11 mouse cellular contexts compared by ENCODE assay signal in the genomic region with DNA sequence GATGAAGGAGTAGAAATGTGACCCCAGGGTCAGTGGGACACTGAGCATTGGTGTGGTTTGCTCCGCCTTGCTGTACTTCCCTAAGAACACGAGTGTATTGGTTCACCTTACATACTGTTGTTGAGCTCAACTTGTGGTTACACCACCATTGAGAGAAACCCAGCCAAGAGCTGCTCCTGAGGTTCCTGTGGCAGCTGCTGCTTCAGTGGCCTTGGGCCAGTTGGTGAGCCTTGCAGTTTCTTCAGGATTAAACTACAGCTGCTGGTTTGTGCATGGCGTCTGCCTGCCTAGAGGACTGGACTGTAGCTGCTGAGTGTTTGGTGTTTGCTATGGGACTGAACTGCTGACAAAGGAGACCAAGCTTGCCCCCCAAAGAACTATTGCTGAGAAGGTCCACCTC. TPM values are rescaled to one million over a fixed set of nuclear protein-coding genes. Genes with fewer than 3 reads are reported as not detected.
DNase-seq lines count a peak whose midpoint lies in the region; ATAC-seq and TF ChIP-seq lines count a peak whose summit lies in the region.
"Had no signal": no experiment of that assay in that cellular context is flagged by ENCODE, and none has a peak within 500 bp of the region (broad histone marks: within the 10 kb centered on the region; RNA-seq: fewer than 3 reads in every experiment).

No protein-coding gene starts in this region.

- no peak overlapping the region for H3K4me2 ChIP-seq in hindbrain, postnatal 0 days (ENCODE audit: low read depth, low read length)
- H3K4me2 ChIP-seq in hindbrain, embryonic 14.5 days (replicated peaks), result no peak overlapping the region
- no peak overlapping the region for H3K4me2 ChIP-seq in kidney, postnatal 0 days (ENCODE audit: low read length)

- peaks cover 2% of the 10 kb centered on the region; the same call in 1 of the 2 replicates for H3K36me3 ChIP-seq in hindbrain, postnatal 0 days (ENCODE audit: insufficient read depth, low read length)
- peaks cover 2% of the 10 kb centered on the region for H3K36me3 ChIP-seq in hindbrain, embryonic 14.5 days (replicated peaks; ENCODE audit: control insufficient read depth, insufficient read depth)
- H3K36me3 ChIP-seq in kidney, postnatal 0 days (ENCODE audit: insufficient read depth, low read length), result 0 out of 2 replicates have a peak, but pooled peaks cover under 1% of the 10 kb centered on the region

- peak; percentile 40 for DNase-seq in adrenal gland, postnatal 10 days
- DNase-seq in adrenal gland, postnatal 36 days, result no peak
- DNase-seq in hindbrain, postnatal 0 days (ENCODE audit: low spot score), result peak; percentile 18
- DNase-seq in hindbrain, embryonic 14.5 days (ENCODE audit: low spot score), result no peak
- DNase-seq in 3134 (ENCODE audit: extremely low read depth, insufficient read length, low spot score), result peak; percentile 30
- DNase-seq in kidney, postnatal 0 days (ENCODE audit: low spot score), result no peak
- no peak for DNase-seq in ovary, adult 18-20 months (ENCODE audit: low spot score)

- no peak overlapping the region for H3K9ac ChIP-seq in hindbrain, postnatal 0 days (replicated peaks; ENCODE audit: low read length)
- H3K9ac ChIP-seq in hindbrain, embryonic 14.5 days, result no peak overlapping the region
- no peak overlapping the region for H3K9ac ChIP-seq in kidney, postnatal 0 days (ENCODE audit: low read depth, low read length)

- peaks cover 15% of the 10 kb centered on the region for H3K4me1 ChIP-seq in hindbrain, postnatal 0 days (ENCODE audit: insufficient read depth, low read length)
- H3K4me1 ChIP-seq in hindbrain, embryonic 14.5 days (replicated peaks; ENCODE audit: control insufficient read depth, insufficient read depth, low read length), result peaks cover 19% of the 10 kb centered on the region
- H3K4me1 ChIP-seq in kidney, postnatal 0 days (replicated peaks; ENCODE audit: insufficient read depth, low read length), result peaks cover 16% of the 10 kb centered on the region

- no peak overlapping the region for H3K4me3 ChIP-seq in hindbrain, postnatal 0 days (ENCODE audit: low read length)
- no peak overlapping the region for H3K4me3 ChIP-seq in hindbrain, embryonic 14.5 days (replicated peaks; ENCODE audit: low read length)
- no peak overlapping the region for H3K4me3 ChIP-seq in kidney, postnatal 0 days (replicated peaks; ENCODE audit: low read depth, low read length)

- no peaks in the 10 kb centered on the region for H3K27me3 ChIP-seq in hindbrain, postnatal 0 days (ENCODE audit: insufficient read depth, low read length)
- H3K27me3 ChIP-seq in hindbrain, embryonic 14.5 days (ENCODE audit: control insufficient read depth, insufficient read depth, low read length), result no peaks in the 10 kb centered on the region
- H3K27me3 ChIP-seq in kidney, postnatal 0 days (ENCODE audit: insufficient read depth, low read length), result no peaks in the 10 kb centered on the region

- no peaks in the 10 kb centered on the region for H3K9me3 ChIP-seq in hindbrain, postnatal 0 days (ENCODE audit: low read length)
- H3K9me3 ChIP-seq in hindbrain, embryonic 14.5 days (ENCODE audit: control insufficient read depth, low read length), result no peaks in the 10 kb centered on the region
- H3K9me3 ChIP-seq in kidney, postnatal 0 days (replicated peaks; ENCODE audit: low read length), result no peaks in the 10 kb centered on the region

- H3K27ac ChIP-seq in hindbrain, postnatal 0 days, result no peak overlapping the region
- no peak overlapping the region for H3K27ac ChIP-seq in hindbrain, embryonic 14.5 days
- H3K27ac ChIP-seq in kidney, postnatal 0 days, result peak overlapping the region; percentile 88

- ATAC-seq in hindbrain, postnatal 0 days, result no peak
- no peak for ATAC-seq in hindbrain, embryonic 14.5 days (ENCODE audit: low FRiP score)
- no peak for ATAC-seq in kidney, postnatal 0 days (replicated peaks; ENCODE audit: low FRiP score, low read depth)
- no peak for ATAC-seq in monocyte, adult 5-6 weeks (replicated peaks; ENCODE audit: insufficient number of reproducible peaks, low FRiP score, low TSS enrichment, poor library complexity, severe bottlenecking)
- ATAC-seq: midbrain, embryonic 16.5 days had no signal

- WGBS in hindbrain, postnatal 0 days, result 82% methylated on average over 3 of the region's 3 CpGs
- 85% methylated on average over 3 of the region's 3 CpGs for WGBS in hindbrain, embryonic 14.5 days
- 58% methylated on average over 3 of the region's 3 CpGs for WGBS in kidney, postnatal 0 days

- TF ChIP-seq CTCF in hindbrain, postnatal 0 days (IDR thresholded peaks at IDR 0.05; ENCODE audit: low read depth), result no peak
- no peak for TF ChIP-seq CTCF in kidney, postnatal 0 days (IDR thresholded peaks at IDR 0.05; ENCODE audit: low read depth)

RNA-seq across cellular contexts. Expression of a gene that starts 1.1 kb away (rescaled TPM):
- total RNA-seq in adrenal gland, postnatal 10 days (2021), result 1 to 10 TPM; 6.3 to 6.8 TPM
- 1 to 10 TPM; 3.2 to 4.2 TPM for total RNA-seq in adrenal gland, postnatal 36 days (2021)
- total RNA-seq in hindbrain, postnatal 0 days (2014; rRNA removed), result 9.0 and 10.7 TPM in 2 replicates
- 3.8 and 4.0 TPM in 2 replicates for polyA plus RNA-seq in hindbrain, postnatal 0 days (2015; fragmentation: Nextera tagmentation; extraction: Ambion mirVana)
- 3.1 and 4.2 TPM in 2 replicates for polyA plus RNA-seq in hindbrain, embryonic 14.5 days (2014; fragmentation: Nextera tagmentation; extraction: Ambion mirVana)
- polyA plus RNA-seq in kidney, postnatal 0 days (2015; fragmentation: Nextera tagmentation; extraction: Ambion mirVana), result 14.5 and 15.9 TPM in 2 replicates
- not detected in 3 replicates for total RNA-seq in monocyte, adult 5-6 weeks (2017)

RNA-seq across cellular contexts. Expression of a gene that starts 2.7 kb away (rescaled TPM):
- total RNA-seq in adrenal gland, postnatal 10 days (2021), result 10 to 100 TPM; 77.0 to 81.8 TPM
- 100 to 1,000 TPM in 1 of 2 experiments, 10 to 100 TPM in 1; 63.6 to 103 TPM for total RNA-seq in adrenal gland, postnatal 36 days (2021)
- 86.8 and 105 TPM in 2 replicates for total RNA-seq in hindbrain, postnatal 0 days (2014; rRNA removed)
- polyA plus RNA-seq in hindbrain, postnatal 0 days (2015; fragmentation: Nextera tagmentation; extraction: Ambion mirVana), result 48.8 and 50.9 TPM in 2 replicates
- polyA plus RNA-seq in hindbrain, embryonic 14.5 days (2014; fragmentation: Nextera tagmentation; extraction: Ambion mirVana), result 50.2 and 57.4 TPM in 2 replicates
- polyA plus RNA-seq in kidney, postnatal 0 days (2015; fragmentation: Nextera tagmentation; extraction: Ambion mirVana), result 56.1 and 70.9 TPM in 2 replicates
- 22.5 to 27.9 TPM (median 23.5 TPM) in 3 replicates for total RNA-seq in monocyte, adult 5-6 weeks (2017)

RNA-seq across cellular contexts. Expression of a gene that starts 20.5 kb away (rescaled TPM):
- total RNA-seq in adrenal gland, postnatal 10 days (2021), result not detected
- total RNA-seq in adrenal gland, postnatal 36 days (2021), result not detected
- not detected in 2 replicates for total RNA-seq in hindbrain, postnatal 0 days (2014; rRNA removed)
- 0.13 TPM in 1 of 2 replicates, not detected in the other for polyA plus RNA-seq in hindbrain, postnatal 0 days (2015; fragmentation: Nextera tagmentation; extraction: Ambion mirVana)
- polyA plus RNA-seq in hindbrain, embryonic 14.5 days (2014; fragmentation: Nextera tagmentation; extraction: Ambion mirVana), result 0.25 TPM in 1 of 2 replicates, not detected in the other
- 0.08 TPM in 1 of 2 replicates, not detected in the other for polyA plus RNA-seq in kidney, postnatal 0 days (2015; fragmentation: Nextera tagmentation; extraction: Ambion mirVana)
- 0.64 to 0.76 TPM in 2 of 3 replicates, not detected in the other for total RNA-seq in monocyte, adult 5-6 weeks (2017)
- total RNA-seq: gastrocnemius, adult 8-10 months; left cerebral cortex, postnatal 36 days had no signal

RNA-seq across cellular contexts. Expression of a gene that starts 32.9 kb away (rescaled TPM):
- total RNA-seq in adrenal gland, postnatal 10 days (2021), result 10 to 100 TPM; 12.3 to 18.5 TPM
- total RNA-seq in adrenal gland, postnatal 36 days (2021), result 10 to 100 TPM; 13.1 to 13.7 TPM
- total RNA-seq in hindbrain, postnatal 0 days (2014; rRNA removed), result 191 and 192 TPM in 2 replicates
- 6.8 and 7.0 TPM in 2 replicates for polyA plus RNA-seq in hindbrain, postnatal 0 days (2015; fragmentation: Nextera tagmentation; extraction: Ambion mirVana)
- polyA plus RNA-seq in hindbrain, embryonic 14.5 days (2014; fragmentation: Nextera tagmentation; extraction: Ambion mirVana), result 5.6 and 6.9 TPM in 2 replicates
- polyA plus RNA-seq in kidney, postnatal 0 days (2015; fragmentation: Nextera tagmentation; extraction: Ambion mirVana), result 2.8 and 3.5 TPM in 2 replicates
- total RNA-seq in monocyte, adult 5-6 weeks (2017), result 2.1 to 8.5 TPM (median 3.1 TPM) in 3 replicates

RNA-seq across cellular contexts. Expression of a gene that starts 58.2 kb away (rescaled TPM):
- total RNA-seq in adrenal gland, postnatal 10 days (2021), result 10 to 100 TPM; 31.5 to 32.0 TPM
- total RNA-seq in adrenal gland, postnatal 36 days (2021), result 10 to 100 TPM; 27.7 to 36.3 TPM
- total RNA-seq in hindbrain, postnatal 0 days (2014; rRNA removed), result 20.0 and 35.8 TPM in 2 replicates
- polyA plus RNA-seq in hindbrain, postnatal 0 days (2015; fragmentation: Nextera tagmentation; extraction: Ambion mirVana), result 10.8 and 11.3 TPM in 2 replicates
- polyA plus RNA-seq in hindbrain, embryonic 14.5 days (2014; fragmentation: Nextera tagmentation; extraction: Ambion mirVana), result 4.8 and 7.3 TPM in 2 replicates
- 27.2 and 30.1 TPM in 2 replicates for polyA plus RNA-seq in kidney, postnatal 0 days (2015; fragmentation: Nextera tagmentation; extraction: Ambion mirVana)
- total RNA-seq in monocyte, adult 5-6 weeks (2017), result 31.9 to 44.5 TPM (median 35.2 TPM) in 3 replicates

Comparison
In these comparisons a context has a peak if more than half of its experiments do, and no peak if none do; other contexts are left out.
1. DNase-seq: peak in adrenal gland, postnatal 10 days (single experiment), hindbrain, postnatal 0 days (single experiment) and 3134 (single experiment); none in adrenal gland, postnatal 36 days (0 of 2), hindbrain, embryonic 14.5 days (single experiment), kidney, postnatal 0 days (single experiment) and ovary, adult 18-20 months (single experiment).